Mouse (Mus musculus): ENCODE measurements around the gene Thtpa. TPM values are rescaled to one million over a fixed set of nuclear protein-coding genes. Genes with fewer than 3 reads are reported as not detected.

Thtpa gene
- polyA plus RNA-seq, 1 experiment from 2014 or later, result 16.7 TPM

DNA sequence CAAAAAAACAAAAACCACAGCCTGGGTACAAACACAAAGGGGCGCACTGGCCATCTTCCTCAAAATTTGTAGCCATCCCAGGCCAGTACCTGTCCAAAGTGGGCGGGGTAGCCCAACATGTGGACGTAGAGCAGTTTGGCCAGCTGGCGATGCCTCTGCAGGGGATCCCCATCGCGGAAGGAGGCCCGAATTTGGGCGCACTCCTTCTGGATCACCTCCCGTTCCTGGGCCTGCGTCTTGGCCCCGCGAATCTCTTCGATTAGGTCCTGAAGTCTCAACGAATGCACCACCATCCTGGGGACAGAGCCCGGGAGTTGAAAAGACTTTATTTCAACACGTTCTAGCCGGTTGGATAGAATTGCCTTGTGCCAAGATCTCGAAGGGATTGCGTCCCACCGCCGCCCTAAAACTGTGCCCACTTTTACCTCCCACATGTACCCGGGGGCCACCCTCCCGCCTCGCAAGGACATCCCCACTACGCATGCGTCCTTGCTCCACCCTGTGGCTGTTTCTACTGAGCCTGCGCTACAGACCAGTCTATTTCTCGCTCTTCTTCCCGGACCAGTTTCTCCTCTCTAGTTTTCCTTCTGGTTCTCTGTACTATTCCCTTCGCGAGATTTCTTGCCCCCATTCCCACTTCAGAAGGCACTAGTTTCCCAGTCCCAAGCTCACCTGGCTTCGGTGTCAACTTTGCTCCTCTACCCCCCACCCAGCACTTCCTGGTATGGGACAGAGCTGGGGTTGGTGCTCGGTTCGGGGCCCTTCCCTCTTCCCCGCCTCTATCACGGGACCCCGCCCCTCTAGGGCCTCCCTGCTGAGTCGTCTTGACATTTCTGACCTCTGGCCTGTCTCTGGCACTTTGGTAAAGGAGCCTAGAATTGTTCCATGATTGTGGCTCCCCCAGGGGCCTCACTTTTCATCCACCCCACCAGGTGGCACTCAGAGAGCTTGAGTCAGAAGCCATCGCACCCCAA is 11.5 kb downstream of the Thtpa start, which contains the start of gene Ap1g2:
Gene Ap1g2 (minus strand): TSS at position 758 of the 974 bp plus-strand sequence.
- H3K27ac ChIP-seq (replicated peaks; ENCODE audit: low read depth, low read length), result peak within 1 kb of the TSS; percentile 80
- WGBS, result under 1% methylated on average over 39 of the region's 39 CpGs
- no peaks in the 10 kb centered on the region; the same call in 1 of the 2 replicates for H3K27me3 ChIP-seq (replicated peaks; ENCODE audit: control insufficient read depth, insufficient read depth, low read length)
- peak within 1 kb of the TSS; percentile 49 for H3K4me3 ChIP-seq (ENCODE audit: low read depth, low read length)
- peak within 1 kb of the TSS; percentile 78 for H3K9ac ChIP-seq (ENCODE audit: low read depth, low read length)
- DNase-seq (ENCODE audit: low spot score) (peak; percentile 90), ATAC-seq (ENCODE audit: low read depth) (peak; percentile 75)
- H3K4me1 ChIP-seq (ENCODE audit: control insufficient read depth, insufficient read depth, low read length), result peaks cover 19% of the 10 kb centered on the region
- no peaks in the 10 kb centered on the region for H3K36me3 ChIP-seq (ENCODE audit: control insufficient read depth, insufficient read depth, low read length)
- no peaks in the 10 kb centered on the region for H3K9me3 ChIP-seq (ENCODE audit: control insufficient read depth, low read length)
- H3K4me2 ChIP-seq (ENCODE audit: low read depth, low read length), result peak within 1 kb of the TSS; percentile 99

DNA sequence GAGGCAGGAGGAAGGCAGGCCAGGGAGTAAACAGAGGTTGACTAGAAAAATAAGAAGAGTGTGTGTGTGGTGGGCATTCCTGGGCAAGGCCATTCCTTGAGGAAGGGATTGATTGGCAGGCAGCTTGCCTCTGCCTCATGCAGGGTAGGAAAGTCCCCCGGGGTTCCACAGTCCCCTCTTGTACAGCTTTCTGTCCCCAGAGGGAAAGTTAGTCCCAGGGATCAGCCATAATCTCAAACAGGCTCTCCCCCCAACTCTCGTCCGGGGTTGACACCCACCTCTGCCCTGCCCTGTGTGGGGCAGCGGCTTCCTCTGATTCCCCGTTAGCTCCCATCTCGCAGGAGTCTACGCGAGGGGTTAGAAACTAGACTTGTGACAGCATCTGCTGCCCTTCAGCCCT is 12.4 kb downstream of the Thtpa start:
- 62% methylated on average over 8 of the region's 8 CpGs for WGBS
- no peak for ATAC-seq (ENCODE audit: low read depth)
- no peak overlapping the region for H3K27ac ChIP-seq (replicated peaks; ENCODE audit: low read depth, low read length)

DNA sequence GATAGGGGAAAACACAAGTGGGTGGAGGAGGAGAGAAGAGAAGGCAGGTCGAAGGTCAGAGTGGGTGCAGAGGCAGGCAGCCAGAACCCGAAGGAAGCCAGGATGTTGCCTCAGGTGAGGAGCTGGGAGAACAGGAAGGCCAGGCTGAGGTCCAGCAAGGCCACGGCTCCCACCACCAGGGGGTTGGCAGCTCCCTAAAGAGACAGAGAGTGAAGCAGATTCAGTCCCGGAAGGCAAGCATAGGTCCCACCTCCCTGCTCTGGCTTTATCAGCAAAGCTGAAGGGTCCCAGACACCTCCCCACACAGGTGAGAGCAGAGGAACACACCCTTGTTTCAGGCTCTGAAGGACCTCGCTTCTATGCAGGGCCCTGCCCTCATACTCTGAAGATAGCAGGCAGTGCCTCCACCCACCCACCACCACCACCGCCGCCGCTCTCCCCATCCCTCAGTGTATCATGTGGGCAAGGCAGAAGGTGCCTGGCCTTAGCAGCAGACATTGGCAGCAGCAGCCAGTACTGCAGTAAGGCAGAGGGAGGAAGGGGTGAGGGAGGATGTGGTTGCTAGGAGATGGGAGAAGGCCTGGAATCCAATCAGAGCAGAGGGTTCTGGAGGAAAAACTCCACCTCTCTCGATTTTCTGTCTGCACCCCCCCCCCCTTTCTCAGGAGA is 13.8 kb downstream of the Thtpa start:
- H3K27me3 ChIP-seq (replicated peaks; ENCODE audit: control insufficient read depth, insufficient read depth, low read length), result peaks cover 9% of the 10 kb centered on the region
- H3K4me3 ChIP-seq (ENCODE audit: low read depth, low read length), result no peak overlapping the region
- no peak overlapping the region; the same call in 1 of the 2 replicates for H3K27ac ChIP-seq (replicated peaks; ENCODE audit: low read depth, low read length)
- H3K4me2 ChIP-seq (ENCODE audit: low read depth, low read length), result no peak overlapping the region
- no peak overlapping the region for H3K9ac ChIP-seq (ENCODE audit: low read depth, low read length)
- H3K4me1 ChIP-seq (ENCODE audit: control insufficient read depth, insufficient read depth, low read length), result peaks cover 19% of the 10 kb centered on the region
- H3K9me3 ChIP-seq (ENCODE audit: control insufficient read depth, low read length), result no peaks in the 10 kb centered on the region
- peak; percentile 42; the same call in 1 of the 2 replicates for ATAC-seq (ENCODE audit: low read depth)
- DNase-seq (ENCODE audit: low spot score), result peak; percentile 62
- 48% methylated on average over 9 of the region's 9 CpGs for WGBS
- no peaks in the 10 kb centered on the region for H3K36me3 ChIP-seq (ENCODE audit: control insufficient read depth, insufficient read depth, low read length)

More for the DNA sequence above, 12.4 kb downstream of the Thtpa start:
- Histone ChIP-seq H3K4me2 (ENCODE audit: low read depth, low read length) (no peak overlapping the region), H3K9me3 (ENCODE audit: control insufficient read depth, low read length) (no peaks in the 10 kb centered on the region), H3K36me3 (ENCODE audit: control insufficient read depth, insufficient read depth, low read length) (no peaks in the 10 kb centered on the region), H3K4me1 (ENCODE audit: control insufficient read depth, insufficient read depth, low read length) (peaks cover 19% of the 10 kb centered on the region), H3K4me3 (ENCODE audit: low read depth, low read length) (no peak overlapping the region), H3K27me3 (replicated peaks; ENCODE audit: control insufficient read depth, insufficient read depth, low read length) (no peaks in the 10 kb centered on the region; the same call in 1 of the 2 replicates), H3K9ac (ENCODE audit: low read depth, low read length) (0 out of 2 replicates have a peak overlapping the region, but pooled peaks have one; percentile 14)
- DNase-seq (ENCODE audit: low spot score), result no peak

DNA sequence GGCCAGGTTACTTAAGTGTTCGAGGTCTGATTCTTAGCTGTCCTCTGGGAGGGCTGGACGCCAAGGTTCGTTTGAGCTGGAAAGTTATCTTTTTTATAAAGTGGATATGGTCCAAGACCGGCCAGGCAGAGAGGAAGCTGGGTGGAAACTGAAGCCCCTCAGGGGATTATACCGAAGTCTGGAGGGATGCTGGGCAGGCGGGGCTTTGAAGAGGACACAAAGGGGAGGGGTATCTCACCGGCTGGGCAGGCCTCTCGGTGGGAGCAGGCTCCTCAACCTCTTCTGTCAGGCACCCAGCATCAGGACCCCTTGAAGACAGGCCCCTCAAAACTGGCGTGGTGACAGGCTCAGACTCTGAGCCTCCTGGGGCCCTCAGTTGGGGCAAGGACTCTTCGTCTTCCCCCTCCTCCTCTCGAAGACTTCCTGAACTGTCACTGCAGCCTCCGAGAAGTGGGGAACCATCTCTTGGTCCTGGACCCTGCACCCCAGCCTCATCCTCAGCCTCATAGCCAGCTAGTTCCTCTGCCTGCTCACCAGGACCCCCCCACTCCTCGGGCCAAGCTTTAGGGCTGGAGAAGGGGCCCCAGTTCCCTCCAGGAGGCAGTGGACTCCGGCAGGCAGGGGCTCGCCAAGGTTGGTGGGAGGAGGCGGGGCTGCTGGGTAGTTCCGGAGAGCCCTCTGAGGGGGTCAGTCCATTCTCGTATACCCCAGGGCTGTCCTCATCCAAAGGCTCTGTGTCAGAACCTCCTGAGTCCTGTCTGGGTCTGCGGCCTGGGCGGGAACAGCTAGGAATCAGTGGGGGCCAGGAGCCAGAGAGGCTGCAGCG is 14.7 kb downstream of the Thtpa start:
- Histone ChIP-seq H3K4me3 (ENCODE audit: low read depth, low read length) (no peak overlapping the region), H3K27me3 (replicated peaks; ENCODE audit: control insufficient read depth, insufficient read depth, low read length) (peaks cover 18% of the 10 kb centered on the region), H3K4me2 (ENCODE audit: low read depth, low read length) (peak overlapping the region; percentile 18; the same call in 1 of the 2 replicates), H3K4me1 (ENCODE audit: control insufficient read depth, insufficient read depth, low read length) (peaks cover 25% of the 10 kb centered on the region), H3K9me3 (ENCODE audit: control insufficient read depth, low read length) (no peaks in the 10 kb centered on the region), H3K27ac (replicated peaks; ENCODE audit: low read depth, low read length) (no peak overlapping the region), H3K36me3 (ENCODE audit: control insufficient read depth, insufficient read depth, low read length) (no peaks in the 10 kb centered on the region), H3K9ac (ENCODE audit: low read depth, low read length) (no peak overlapping the region)
- WGBS, result 9% methylated on average over 17 of the region's 21 CpGs
- DNase-seq (ENCODE audit: low spot score), result peak; percentile 62
- no peak for ATAC-seq (ENCODE audit: low read depth)

DNA sequence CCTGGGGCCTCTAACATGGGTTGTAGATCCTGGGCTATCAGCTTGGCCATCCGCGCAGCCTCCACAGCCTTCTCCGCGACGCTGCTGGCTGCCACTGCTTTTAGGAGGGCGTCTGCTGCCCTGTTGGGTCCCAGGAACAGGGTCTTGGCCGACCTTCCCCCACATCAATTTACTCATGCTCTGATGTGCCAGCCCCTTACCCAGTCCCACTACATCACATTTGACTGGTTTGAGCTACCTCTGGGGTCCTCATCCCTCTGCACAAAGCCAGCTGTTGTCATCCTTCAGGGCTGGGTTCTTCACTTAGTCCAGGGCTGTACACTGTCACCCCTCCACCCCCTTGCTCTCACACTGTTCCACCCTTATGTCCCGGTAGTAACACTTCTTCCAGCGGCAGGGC is 15.5 kb downstream of the Thtpa start:
- Histone ChIP-seq H3K4me1 (ENCODE audit: control insufficient read depth, insufficient read depth, low read length) (peaks cover 26% of the 10 kb centered on the region), H3K9ac (ENCODE audit: low read depth, low read length) (no peak overlapping the region), H3K27ac (replicated peaks; ENCODE audit: low read depth, low read length) (no peak overlapping the region), H3K27me3 (replicated peaks; ENCODE audit: control insufficient read depth, insufficient read depth, low read length) (peaks cover 24% of the 10 kb centered on the region), H3K4me2 (ENCODE audit: low read depth, low read length) (no peak overlapping the region), H3K36me3 (ENCODE audit: control insufficient read depth, insufficient read depth, low read length) (no peaks in the 10 kb centered on the region), H3K9me3 (ENCODE audit: control insufficient read depth, low read length) (no peaks in the 10 kb centered on the region), H3K4me3 (ENCODE audit: low read depth, low read length) (no peak overlapping the region)
- DNase-seq (ENCODE audit: low spot score) (no peak), ATAC-seq (ENCODE audit: low read depth) (no peak)
- WGBS, result 33% methylated on average over 9 of the region's 9 CpGs

DNA sequence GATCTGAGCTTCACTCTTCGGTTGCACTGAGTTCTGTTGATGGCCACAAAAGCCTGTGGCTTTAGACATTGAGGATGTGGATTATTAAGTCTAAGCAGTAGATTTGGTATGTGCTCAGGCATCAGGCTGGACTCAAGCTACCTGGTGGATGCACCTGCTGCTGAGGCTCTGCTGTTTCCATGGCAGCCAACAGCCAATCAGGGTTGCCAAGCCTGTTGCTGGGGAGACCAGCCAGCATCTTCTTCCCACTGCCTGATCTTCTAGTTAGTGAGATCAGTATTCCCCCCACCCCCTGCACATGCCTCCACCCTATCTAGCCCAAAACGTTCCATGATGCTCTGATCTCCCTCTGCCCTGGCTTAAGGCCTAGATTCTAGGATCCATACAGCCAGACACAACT is 17.1 kb downstream of the Thtpa start:
- Histone ChIP-seq H3K27me3 (replicated peaks; ENCODE audit: control insufficient read depth, insufficient read depth, low read length) (peaks cover 35% of the 10 kb centered on the region), H3K36me3 (ENCODE audit: control insufficient read depth, insufficient read depth, low read length) (no peaks in the 10 kb centered on the region), H3K4me1 (ENCODE audit: control insufficient read depth, insufficient read depth, low read length) (peaks cover 15% of the 10 kb centered on the region), H3K4me2 (ENCODE audit: low read depth, low read length) (no peak overlapping the region), H3K4me3 (ENCODE audit: low read depth, low read length) (no peak overlapping the region), H3K9me3 (ENCODE audit: control insufficient read depth, low read length) (no peaks in the 10 kb centered on the region), H3K27ac (replicated peaks; ENCODE audit: low read depth, low read length) (no peak overlapping the region), H3K9ac (ENCODE audit: low read depth, low read length) (no peak overlapping the region)
- DNase-seq (ENCODE audit: low spot score), result no peak
- WGBS, result 86% methylated on average over 2 of the region's 2 CpGs
- no peak for ATAC-seq (ENCODE audit: low read depth)

DNA sequence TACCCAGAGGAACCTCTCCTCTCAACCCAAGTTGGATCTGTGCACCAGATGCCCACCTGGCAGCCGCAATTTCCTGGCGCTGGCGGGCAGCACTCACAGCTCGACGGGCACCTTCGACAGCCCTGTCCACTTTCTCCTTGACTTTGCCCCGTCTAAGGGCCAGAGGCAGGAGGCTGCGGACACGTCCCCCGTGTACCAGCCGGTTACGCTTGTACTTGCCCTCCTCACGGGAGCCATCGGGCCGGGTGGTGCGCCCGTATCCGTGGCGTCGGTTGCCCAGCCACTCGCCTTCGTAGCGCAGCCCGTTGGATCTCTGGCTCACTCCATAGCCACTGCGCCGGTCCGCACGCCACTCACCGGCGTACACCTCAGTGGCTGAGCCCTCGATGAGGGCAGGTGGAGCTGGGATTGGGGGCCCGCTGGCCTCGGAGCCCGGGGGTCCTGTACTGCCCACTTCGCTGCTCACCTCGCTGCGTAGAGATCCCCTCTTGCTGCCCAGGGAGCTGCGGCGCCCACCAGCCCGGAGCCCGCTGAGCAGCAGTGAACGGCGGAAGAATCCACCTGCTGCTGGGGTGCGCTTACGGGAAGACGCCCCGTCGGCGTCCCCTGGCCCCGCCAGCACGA is 18.9 kb downstream of the Thtpa start:
- Histone ChIP-seq H3K9ac (ENCODE audit: low read depth, low read length) (no peak overlapping the region), H3K4me2 (ENCODE audit: low read depth, low read length) (peak overlapping the region; percentile 97; the same call in 1 of the 2 replicates), H3K4me3 (ENCODE audit: low read depth, low read length) (no peak overlapping the region), H3K4me1 (ENCODE audit: control insufficient read depth, insufficient read depth, low read length) (peaks cover 15% of the 10 kb centered on the region), H3K27ac (replicated peaks; ENCODE audit: low read depth, low read length) (no peak overlapping the region), H3K36me3 (ENCODE audit: control insufficient read depth, insufficient read depth, low read length) (no peaks in the 10 kb centered on the region), H3K27me3 (replicated peaks; ENCODE audit: control insufficient read depth, insufficient read depth, low read length) (peaks cover 35% of the 10 kb centered on the region), H3K9me3 (ENCODE audit: control insufficient read depth, low read length) (no peaks in the 10 kb centered on the region)
- DNase-seq (ENCODE audit: low spot score) (no peak), ATAC-seq (ENCODE audit: low read depth) (no peak)
- WGBS, result 86% methylated on average over 36 of the region's 51 CpGs
